Mouse (Mus musculus) frontal cortex, postnatal 14 days (tissue): Measurements from ENCODE around the gene Tlx3.

ENCODE experiments used
- DNase-seq, 2 experiments: peaks; one replicate each; pipeline ENCODE4 v3.0.0; 2022; ENCODE audit warnings: low spot score in 2 of 2

The Tlx3 gene

DNA sequence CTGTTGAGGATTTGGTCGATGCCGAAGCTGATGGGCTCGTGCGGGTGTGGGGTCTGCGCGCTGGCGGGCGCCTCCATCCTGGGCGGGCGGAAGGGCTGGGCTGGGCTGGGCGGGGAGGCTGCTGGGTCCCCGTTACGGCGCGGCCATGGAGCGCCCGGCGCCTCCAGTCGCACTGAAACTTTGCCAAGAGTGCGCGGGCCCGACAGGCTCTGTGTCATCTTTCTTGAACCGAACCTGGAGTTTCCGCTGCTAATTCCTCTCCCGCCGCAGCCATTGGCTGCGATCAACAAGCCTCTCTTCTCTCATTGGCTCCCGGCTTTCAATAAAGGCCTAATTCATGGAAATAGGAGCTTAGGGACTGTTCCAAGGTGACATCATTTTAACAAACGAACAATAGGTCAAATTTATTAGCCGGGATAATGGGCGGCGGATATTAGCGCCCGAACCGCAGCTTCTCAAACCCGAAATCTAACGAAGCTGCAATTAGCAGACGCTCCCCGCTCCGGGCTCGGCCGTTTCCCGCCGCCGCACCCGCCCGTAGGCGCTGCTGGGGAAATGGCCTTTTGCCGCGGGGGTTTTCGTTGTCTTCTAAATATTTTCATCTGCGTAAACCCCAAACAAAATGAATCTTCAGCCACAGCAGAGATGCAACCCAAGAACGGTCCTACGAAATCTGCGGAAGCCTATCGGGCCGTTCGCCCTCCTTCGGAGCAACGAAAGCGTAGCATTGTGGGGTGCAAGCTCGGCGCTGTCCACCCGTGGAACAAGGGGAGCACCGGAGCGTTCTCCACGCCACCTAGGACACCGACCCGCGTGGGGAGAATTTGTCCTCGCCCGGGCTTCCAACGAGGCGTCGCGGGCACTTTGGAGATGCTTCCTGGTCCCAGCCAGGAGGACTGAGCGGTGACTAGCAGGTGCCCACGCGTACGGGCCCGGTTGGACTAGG, at the start of gene Tlx3:
TSS of gene Tlx3 (minus strand) at position 207 of the 946 bp plus-strand sequence.
- peak in 1 of 2 experiments; percentile 21 for DNase-seq

DNA sequence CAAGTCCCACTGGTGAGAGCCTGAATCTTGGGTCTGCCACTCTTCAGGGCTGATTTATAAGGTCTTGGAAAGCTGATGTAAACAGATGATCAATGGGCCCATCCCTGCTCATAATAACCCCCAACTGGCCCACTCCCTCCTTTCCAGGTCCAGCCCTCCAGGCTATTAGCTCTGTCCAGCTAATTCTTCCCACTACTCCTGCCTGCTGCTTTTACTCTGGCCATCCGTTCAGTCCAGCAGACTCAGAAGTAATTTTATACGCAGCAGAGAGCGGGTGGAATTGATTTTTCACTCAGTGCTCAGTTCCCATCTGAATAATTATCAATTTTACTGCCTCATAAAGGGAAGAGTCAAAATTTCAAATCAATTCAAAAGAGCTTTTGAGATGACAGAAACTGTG, 36.9 kb upstream of the Tlx3 start:
- no peak for DNase-seq

DNA sequence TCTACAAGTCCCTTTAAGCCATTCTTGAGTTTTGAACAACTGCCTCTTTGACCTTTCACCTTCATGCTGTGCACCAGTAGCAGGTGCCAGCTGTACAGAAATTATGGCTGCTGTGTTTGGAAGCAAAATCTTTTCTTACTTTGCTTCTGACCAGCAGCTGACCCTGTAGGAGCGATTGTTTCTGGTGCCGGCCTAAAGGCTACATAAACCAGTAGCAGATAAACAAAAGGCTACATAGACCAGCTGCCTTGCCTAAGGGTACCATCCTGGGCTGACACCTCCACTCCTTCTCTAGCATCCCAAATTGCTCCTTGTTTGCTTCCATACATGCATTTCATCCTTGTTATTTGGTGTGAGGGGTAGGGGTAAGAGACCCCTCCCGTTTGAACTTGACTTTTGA, 30.7 kb upstream of the Tlx3 start:
- DNase-seq: no peak

DNA sequence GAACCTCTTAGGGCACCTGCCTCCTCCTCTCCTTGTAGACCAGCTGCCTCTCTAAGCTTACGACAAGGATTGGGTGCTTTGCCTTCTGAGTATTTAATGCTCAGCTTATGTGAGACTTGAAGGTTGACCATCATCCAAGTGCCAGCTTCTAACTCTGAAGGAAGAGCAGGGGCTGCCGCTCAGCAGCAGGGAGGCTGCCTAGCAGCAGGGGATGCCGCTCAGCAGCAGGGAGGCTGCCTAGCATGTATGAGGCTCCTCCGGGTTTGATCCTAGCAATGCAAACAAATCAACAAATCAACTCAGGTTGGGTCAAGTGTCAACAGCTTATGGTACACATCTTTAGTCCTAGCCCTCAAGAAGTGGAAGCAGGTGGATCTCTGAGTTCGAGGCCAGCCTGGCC, 28.7 kb upstream of the Tlx3 start:
- DNase-seq: no peak

DNA sequence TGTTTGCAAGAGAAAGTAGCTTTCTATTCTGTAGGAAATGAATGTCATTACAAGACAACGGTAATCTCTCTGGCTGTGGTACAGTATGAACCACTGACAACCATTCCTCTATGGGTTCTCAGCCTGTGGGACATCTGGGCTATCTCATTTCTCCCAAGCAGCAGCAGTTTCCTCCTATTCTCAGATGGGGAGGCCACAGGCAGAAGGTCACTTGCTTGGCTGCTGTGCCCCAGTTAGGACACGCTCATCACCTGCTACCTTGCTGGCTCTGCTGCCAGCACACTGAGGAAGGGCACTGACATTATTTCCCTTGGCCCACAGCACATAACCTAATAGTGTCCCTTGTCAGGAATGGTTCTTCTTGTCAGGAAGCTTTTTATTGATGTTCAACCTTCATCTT, 24.8 kb upstream of the Tlx3 start:
- DNase-seq: no peak

DNA sequence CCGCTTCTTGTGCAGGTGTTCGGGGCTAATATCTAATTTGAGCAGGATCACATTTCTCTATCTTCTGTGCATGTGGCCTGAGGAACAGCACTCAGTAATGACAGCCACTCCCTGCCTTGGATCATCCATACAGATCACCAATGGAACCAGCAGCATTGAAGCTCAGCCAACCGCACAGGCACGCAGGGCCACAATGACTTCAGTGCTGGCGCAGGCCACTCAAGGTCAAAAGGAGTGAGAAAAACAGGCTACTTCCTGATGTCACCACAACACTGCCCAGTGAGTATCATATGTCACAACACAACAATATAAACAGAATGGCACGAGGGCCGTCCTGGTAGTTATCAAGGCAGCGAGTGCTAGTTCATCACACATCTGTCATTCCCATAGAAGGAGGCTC, 23.1 kb upstream of the Tlx3 start:
- no peak for DNase-seq

DNA sequence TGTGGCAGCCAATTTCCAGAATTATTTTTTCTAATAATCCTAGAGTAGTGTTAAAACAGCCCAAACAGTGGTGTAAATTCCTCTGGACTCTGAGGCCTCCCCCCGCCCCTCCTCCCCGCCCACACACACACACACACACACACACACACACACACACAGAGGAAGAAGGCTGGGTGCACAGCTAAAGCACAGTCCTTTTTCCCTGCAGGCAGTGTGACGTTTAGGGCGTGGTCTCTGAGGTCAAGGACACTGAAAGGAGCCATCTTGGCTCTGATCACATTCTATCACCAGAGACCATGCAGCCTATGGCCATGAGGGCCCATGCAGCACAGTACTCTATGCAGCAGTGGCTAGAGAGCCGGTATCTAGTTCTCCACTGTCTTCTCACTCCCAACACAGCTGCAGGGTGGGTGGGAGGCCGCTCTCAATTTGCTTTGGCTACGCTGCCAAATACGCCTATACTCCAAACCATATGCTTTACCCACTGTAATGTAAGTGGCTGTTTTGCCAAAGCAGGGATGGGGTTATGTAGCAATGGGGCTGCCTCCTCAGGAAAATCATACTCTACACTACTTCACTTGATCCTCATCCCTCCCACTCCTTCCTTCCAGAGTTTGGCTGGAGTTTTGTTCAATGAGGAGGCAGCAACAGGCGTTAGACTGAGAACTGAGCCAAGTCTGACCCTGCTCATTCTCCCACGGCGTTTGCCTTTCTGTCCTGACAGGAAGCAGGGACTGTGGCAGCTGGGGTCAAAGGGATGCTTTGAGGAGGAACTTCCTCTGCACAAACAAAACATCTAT, 18.4 kb upstream of the Tlx3 start:
- no peak for DNase-seq

DNA sequence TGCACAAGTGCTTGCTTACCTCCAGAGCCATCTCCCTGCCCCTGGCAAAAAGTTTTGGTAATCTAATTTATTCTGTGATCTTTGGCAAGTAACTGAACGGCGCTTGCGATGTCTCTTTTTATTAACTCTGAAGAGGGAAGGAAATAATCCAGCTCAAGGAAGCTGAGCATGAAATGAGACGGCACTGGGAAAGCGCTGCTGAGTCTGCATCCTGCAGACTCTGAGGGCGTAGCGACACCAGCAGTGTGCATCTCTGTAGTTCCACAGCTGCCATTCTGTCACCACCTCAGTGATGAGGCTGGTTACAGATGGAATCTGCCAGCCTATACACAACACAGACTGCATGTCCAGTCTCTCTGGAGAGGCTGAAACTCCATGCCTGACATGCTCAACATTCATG, 17.4 kb upstream of the Tlx3 start:
- DNase-seq: no peak

DNA sequence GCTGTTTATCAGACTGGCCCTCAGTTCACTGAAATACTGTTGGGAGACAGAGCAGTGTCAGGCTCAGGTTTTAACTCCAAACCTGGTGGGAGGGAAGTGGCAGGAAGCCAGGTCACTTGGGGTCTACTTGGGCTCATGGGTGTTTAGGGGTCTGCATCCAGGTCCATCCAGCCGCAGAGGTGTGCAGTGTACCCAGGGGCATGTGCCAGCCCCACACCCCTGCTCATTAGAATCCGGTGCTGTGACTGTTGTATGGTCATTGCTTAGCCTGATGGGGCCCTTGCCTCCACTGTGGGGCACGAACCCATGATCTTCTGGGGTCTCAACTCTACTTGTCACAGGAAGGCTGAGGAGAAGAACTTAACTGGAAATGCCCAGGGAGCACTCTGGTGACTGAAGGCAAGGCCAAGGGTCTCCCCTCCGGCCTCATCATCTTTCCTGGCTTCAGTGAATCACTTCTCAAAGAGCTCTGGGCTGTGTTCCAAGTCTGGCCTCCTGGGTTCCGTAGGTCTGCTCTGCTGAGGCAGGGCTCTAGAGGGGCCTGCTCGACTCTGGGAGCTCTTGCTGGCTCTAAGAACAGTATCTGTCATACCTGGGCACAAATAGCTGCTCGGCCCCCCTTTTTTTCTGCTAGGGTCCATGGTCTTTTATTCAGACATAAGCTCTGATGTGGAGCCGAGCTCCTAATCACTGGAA, 14.1 kb upstream of the Tlx3 start:
- DNase-seq: no peak

DNA sequence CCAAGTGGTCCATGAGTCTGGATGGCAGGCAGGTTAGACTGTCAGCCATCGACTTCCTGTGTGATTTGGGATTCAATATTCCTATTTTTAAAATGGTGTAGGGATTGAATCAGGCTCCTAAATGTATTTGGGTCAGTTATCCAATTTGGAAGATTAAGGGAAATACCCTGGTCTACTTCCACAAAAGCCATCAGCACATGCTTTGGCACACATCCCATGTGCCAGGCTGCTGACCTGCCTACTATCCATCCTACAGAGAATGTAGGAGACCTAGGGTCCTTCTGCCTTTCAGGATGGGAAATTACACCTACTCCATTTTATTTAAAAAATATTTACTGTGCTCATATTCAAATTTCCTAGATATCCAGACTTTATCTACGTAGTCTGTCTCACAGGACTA, 4.0 kb upstream of the Tlx3 start:
- no peak for DNase-seq

DNA sequence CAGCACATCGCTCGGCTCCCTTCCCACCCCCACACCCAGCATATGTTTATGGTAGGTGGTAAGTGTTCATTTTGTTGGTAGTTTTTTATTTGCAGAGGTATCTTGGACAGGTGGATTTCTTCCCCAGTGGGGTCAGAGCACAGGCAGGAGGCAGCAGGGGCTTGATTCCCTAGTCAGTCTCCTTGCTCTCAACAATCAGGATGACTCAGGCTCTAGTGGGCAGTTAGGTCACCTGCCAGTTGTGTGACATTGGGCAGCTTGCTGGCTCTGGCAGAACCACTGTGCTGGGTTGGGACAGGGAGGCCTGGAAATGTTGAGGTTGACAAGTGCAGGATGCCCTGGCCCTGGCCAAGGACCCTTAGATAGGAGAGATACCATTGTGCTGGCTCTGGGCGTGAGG, 1.6 kb upstream of the Tlx3 start:
- DNase-seq: no peak

DNA sequence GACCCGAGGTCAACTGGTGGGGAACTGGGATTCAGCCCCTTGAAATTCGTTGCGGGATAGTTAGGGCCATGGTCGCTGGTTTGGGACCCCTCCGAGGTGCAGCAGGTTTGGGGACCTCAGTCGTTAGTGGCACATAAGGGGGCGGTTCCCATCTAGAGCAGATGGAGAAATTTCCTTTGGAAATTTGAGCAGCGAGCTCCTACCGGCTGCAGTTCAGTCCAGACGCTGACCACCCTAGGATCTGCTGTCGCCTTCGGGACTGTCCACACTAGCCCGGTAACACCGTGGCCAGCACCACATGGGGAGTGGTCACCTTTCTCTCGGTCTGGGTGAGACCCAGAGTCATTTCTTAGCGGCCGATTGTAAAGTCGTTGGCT, 928 bp upstream of the Tlx3 start:
- DNase-seq: no peak

DNA sequence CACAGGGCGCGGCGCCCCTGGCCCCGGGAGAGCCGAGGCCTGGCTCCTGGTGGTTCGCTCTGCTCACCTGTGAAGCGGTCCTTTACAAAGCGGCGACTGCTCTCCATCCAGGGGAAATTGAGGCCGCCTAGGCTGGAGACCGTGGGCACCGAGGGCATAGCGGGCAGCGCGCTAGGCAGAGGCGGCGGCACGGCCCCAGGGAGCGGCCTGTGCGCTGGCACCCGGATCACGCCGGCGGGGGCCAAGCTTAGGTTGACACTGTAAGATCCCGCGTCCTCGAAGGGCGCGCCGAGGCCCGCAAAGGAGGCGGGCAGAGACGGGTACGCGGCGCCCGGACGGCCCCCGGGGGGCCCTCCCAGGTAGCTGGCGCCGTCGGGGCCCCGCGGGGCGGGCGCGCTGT, 417 bp downstream of the Tlx3 start:
- no peak for DNase-seq

DNA sequence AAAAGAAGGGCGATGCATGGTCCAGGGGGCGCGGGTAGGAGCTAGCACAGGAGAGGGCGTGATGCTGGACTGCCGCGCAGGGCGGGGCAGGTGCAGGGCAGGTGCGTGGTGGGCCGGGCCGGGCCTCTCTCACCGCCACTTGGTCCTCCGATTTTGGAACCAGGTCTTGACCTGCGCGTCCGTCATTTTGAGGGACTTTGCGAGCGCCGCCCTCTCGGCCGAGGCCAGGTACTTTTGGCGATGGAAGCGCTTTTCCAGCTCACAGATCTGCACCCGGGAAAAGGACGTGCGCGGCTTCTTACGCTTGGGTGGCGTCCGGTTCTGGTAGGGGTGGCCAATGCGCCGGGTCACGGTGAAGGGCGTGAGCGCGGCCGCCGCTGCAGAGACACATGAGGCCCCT, 1.1 kb downstream of the Tlx3 start:
- no peak for DNase-seq

DNA sequence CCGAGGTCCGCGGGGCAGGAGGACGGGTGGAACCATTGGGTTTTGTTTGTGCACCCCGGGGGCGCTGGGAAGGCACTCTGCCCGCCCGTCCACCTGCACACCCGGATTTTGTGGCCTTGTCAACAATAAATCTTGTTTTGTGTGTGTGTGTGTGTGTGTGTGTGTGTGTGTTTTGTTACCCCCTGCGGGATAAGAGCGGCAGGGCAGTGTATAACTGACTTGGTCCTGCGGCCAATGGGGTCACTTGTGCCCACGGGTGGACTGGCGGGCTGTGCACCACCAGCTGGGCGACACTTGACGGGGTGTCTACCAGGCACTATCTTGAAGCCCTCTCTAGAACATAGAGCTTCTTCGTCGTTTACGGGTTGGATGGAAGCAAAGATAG, 1.8 kb downstream of the Tlx3 start:
- no peak for DNase-seq

DNA sequence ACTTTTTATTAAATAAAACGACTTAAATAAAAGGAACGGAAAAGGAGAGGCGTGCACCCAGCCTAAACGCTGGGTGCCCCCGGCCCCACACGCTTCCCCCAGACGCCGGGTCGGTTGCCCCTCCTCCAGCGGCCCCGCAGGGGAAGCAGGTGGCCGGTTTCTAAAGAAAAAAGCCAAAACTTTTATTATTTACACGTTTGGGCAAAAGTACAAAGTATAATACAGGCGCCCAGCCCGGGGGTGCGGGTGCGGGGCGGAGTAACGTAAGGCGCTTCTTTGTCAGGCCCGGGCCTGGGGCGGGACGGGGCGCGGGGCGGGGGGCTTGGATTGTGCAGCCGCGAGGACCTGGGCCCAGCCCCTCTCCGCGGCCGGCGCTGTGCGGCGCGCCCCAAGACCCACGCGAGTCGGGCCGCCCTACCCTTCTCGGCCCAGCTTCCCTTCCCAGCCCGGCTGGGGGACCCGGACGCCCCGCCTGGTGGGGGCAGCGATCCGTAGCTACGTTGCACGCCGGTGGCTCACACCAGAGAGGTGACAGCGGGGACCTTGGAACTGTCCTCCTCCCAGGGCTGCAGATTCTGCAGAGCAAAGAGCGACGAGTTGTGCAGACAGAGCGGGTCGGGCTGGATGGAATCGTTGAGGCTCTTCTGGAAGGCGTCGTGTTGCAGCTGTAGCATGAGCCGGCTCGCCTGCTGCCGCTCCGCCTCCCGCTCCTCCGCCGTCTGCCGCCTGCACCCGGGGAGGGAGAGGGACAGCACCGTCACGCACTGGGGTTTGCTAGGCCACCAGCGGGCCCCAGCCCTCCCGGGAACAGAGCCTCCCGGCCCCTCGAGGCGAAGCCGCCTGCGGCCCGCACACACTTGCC, 2.4 kb downstream of the Tlx3 start:
- no peak for DNase-seq

DNA sequence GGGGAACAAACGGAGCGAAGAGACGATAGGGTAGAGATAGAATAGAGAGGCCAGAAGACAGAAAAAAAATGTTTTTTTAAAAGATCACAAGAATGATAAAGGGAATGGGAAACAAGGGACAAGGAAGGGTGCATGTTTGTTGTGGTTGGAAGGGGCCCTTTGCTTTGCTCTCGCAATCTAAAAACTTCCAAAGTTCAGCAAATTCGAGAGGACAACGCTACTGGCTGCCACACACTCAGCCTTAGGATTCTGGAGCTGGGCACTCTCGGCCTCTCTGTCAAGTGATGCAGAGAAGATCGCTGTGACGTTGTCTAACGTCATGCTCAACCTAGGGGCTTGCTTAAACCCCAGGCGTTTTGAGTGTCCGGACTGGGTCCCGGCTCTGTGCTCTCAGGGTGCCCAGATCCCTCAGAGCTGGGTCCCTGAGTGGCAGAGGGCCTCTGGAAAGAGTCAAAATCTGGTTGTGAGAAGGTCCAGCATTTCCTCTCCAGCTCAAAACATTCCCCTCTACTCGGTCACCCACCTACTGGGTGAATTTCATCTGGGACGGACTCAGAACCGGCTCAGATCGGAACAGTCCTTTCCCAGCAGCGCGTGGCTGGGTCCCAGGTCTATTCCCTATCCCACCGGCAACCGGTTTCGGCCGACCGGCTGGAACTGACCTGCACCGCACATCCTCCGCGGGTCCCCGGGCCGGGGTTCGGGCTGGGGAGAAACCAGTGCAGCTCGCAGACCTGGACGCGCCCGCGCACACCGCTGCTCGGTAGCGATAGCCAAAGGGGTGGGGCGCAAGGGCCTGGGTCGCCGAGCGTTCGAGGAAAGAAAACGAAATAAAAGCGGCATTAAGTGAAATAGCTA, 3.3 kb downstream of the Tlx3 start:
- DNase-seq: no peak

DNA sequence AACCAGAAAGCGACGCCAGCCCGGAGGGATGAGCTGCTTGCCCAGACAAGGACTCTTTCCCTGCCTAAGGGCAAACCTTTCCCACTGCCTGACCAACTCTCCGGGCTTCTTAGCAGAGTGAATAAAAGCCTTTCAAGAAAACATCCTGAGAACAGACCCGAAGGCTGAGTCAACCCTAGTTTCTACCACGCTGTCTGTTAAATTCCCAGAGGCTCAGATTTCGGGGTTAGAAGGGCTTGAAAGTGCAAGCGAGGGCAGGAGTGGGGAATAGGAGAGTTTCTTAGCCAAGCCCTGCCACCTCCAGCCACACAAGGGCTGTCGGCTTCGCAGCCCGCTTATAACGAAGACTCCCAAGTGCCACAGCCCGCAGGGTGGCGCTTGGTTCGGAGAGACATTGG, 4.3 kb downstream of the Tlx3 start:
- DNase-seq: no peak

DNA sequence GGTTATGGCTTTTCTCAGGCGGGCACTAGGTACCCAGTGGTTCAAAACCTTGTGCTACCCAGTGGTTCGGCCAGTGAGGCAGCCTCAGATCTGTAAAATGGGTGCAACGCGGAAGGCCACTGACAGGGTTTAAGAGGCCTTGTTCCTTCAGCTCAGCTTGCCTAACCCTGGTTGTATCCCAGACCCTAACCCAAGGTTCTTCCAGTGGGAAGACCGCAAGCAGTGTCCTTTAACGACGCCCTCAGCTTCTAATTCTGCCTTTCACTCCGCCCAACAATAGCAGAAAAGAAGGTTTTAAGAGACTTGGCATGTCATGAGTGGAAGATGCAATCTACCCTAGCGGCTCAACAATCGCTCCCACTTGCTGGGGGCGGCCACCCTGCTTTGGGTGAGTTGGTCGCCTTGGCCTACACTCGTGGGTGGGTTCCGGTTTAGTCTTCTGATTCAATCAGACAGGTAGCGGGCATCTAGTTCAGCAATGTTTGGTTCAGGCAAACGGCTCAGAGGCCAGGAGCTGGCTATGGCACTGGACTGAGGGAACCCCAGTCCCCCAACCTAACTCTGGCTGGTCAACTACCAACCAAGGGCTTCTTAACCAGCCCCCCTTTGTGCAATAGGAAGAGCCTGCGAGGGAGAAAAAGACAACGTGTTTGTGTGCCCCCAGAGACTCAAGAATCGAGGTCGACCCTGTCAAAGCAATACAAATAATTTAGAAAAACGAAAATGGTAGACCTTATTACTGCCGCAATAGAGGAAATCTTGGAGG, 4.9 kb downstream of the Tlx3 start:
- DNase-seq: no peak

DNA sequence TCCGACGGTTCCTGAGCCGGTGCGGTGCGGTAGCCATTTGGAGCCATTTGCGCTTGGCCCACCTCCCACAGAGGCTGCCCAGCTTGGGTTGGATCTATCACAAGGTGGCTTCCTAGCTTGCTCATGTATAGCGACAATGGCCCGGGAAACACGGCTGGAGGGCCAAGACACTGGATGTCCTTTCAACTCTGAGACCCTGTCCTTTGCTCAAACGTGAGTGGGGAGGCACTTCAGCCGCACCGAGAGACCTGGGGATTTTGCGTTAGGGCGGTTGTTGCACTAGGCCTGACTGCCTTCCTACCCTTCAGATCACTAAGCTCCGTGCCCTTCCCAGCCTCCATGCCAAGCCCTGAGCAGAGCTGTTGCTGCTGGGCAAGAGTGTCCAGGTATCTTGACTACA, 5.7 kb downstream of the Tlx3 start:
- no peak for DNase-seq
